Mouse (Mus musculus) olfactory bulb, adult 2 months (tissue): ENCODE results near the gene Gsk3a.

Experiments used
- CTCF ChIP-seq: fragments of 200-500 bp; IDR thresholded peaks from 2 replicates; pipeline ENCODE4 v1.5.1; 2012; ENCODE audit warnings: low read depth, mild to moderate bottlenecking, low read length, moderate library complexity; ENCODE audit not compliant: insufficient read depth
- POLR2A ChIP-seq: fragments of 200-500 bp; IDR thresholded peaks from 2 replicates; pipeline ENCODE4 v1.6.1; 2012; ENCODE audit warnings: mild to moderate bottlenecking, low read depth, low read length, moderate library complexity; ENCODE audit not compliant: insufficient read depth

- no peak for TF ChIP-seq POLR2A
- no peak for TF ChIP-seq CTCF
Observed at GRCm38 (mm10) chr7:25197384-25198018, 40.1 kb downstream of the Gsk3a start.
